Mouse (Mus musculus) lung, adult 2 months (tissue): Measurements from ENCODE around the gene Ptbp2.

ENCODE experiments used
- CTCF ChIP-seq: fragments of 200-500 bp; IDR thresholded peaks from 2 replicates; pipeline ENCODE4 v1.5.1; 2011; ENCODE audit warnings: mild to moderate bottlenecking, low read length, control low read depth; ENCODE audit not compliant: insufficient read depth
- POLR2A ChIP-seq: fragments of 200-500 bp; IDR thresholded peaks from 2 replicates; pipeline ENCODE4 v1.6.1; 2011; ENCODE audit warnings: low read depth, mild to moderate bottlenecking, control low read depth, low read length, borderline replicate concordance; ENCODE audit errors: extremely low read depth

GRCm38 (mm10) chr3:119779261-119779660 lies 5.0 kb downstream of the Ptbp2 start:
- TF ChIP-seq POLR2A (no peak), CTCF (no peak)
